Mouse (Mus musculus) left cerebral cortex, postnatal 25 days (tissue): ENCODE results near the gene Prop1. TPM values are rescaled to one million over a fixed set of nuclear protein-coding genes. Genes with fewer than 3 reads are reported as not detected.

Source experiments
- DNase-seq, 2 experiments: peaks; one replicate each; pipeline ENCODE4 v3.0.0; 2022; ENCODE audit warnings: low spot score in 2 of 2, mixed read lengths in 1 of 2
- intact Hi-C: fragments of 180-260 bp; cut with DNase I; formaldehyde crosslinking; loops from one replicate; pipeline ENCODE4 v1.15.1; 2025
- total RNA-seq, 2 experiments: library from RNA; stranded (reverse); gene quantifications; 2 replicates each; pipeline ENCODE4 v1.2.3; 2021

The Prop1 gene
- total RNA-seq: not detected

- no peak for DNase-seq
Observed at GRCm38 (mm10) chr11:50953665-50954064, at the start of gene Prop1. Gene Prop1, minus strand, starts transcription at chr11:50953765.

GRCm38 (mm10) chr11:51003296-51003695, 49.7 kb upstream of the Prop1 start, which contains the start of gene Olfr51:
Gene Olfr51, plus strand, starts transcription at chr11:51003596.
- intact Hi-C loops: no loop called here

More at GRCm38 (mm10) chr11:50953665-50954064, at the start of gene Prop1:
- intact Hi-C loops: no loop called here

GRCm38 (mm10) chr11:50981667-50982066, 28.1 kb upstream of the Prop1 start, which contains the start of gene Olfr1377:
Gene Olfr1377, plus strand, starts transcription at chr11:50981967.
- intact Hi-C loops: no loop called here
- no peak for DNase-seq

More at GRCm38 (mm10) chr11:51003296-51003695, 49.7 kb upstream of the Prop1 start, which contains the start of gene Olfr51:
- DNase-seq: no peak

- intact Hi-C loops: no loop called here
- DNase-seq: no peak
Observed at GRCm38 (mm10) chr11:50977216-50977615, 23.7 kb upstream of the Prop1 start.

GRCm38 (mm10) chr11:50966230-50966629, 12.7 kb upstream of the Prop1 start, which contains the start of gene Olfr1378:
Gene Olfr1378, plus strand, starts transcription at chr11:50966530.
- intact Hi-C loops: no loop called here
- DNase-seq: no peak

GRCm38 (mm10) chr11:50964886-50965285, 11.3 kb upstream of the Prop1 start:
- intact Hi-C loops: no loop called here
- DNase-seq: no peak

- DNase-seq: peak; percentile 17 to 39
- intact Hi-C loops: no loop called here
Observed at GRCm38 (mm10) chr11:50952290-50952689, 1.3 kb downstream of the Prop1 start.

- no peak for DNase-seq
- intact Hi-C loops: loop anchor here (5.0 kb wide), 2 partner anchors 109 to 594 kb away; no protein-coding TSS in a partner anchor
Observed at GRCm38 (mm10) chr11:50943506-50943905, 10.1 kb downstream of the Prop1 start, which contains the start of gene 4933414I15Rik. Gene 4933414I15Rik, minus strand, starts transcription at chr11:50943765.

- intact Hi-C loops: loop anchor here (5.0 kb wide), 2 partner anchors 110 to 595 kb away; no protein-coding TSS in a partner anchor
- no peak for DNase-seq
Observed at GRCm38 (mm10) chr11:50942386-50942785, 11.2 kb downstream of the Prop1 start.

- intact Hi-C loops: loop anchor here (1.0 to 5.0 kb wide), 4 partner anchors 94 to 598 kb away; no protein-coding TSS in a partner anchor
- peak; percentile 31 to 36 for DNase-seq
Observed at GRCm38 (mm10) chr11:50939621-50940366, 13.8 kb downstream of the Prop1 start.

- DNase-seq: no peak
- intact Hi-C loops: no loop called here
Observed at GRCm38 (mm10) chr11:50938435-50938834, 15.1 kb downstream of the Prop1 start.

GRCm38 (mm10) chr11:50932040-50932439, 21.5 kb downstream of the Prop1 start:
- DNase-seq: no peak
- intact Hi-C loops: loop anchor here (5.0 kb wide), 2 partner anchors 105 to 125 kb away; partner anchors contain the start of genes Zfp354a and Zfp354c

GRCm38 (mm10) chr11:50931451-50931866, 22.1 kb downstream of the Prop1 start, which contains the start of gene Zfp354b:
Gene Zfp354b, minus strand, starts transcription at chr11:50931633.
- intact Hi-C loops: loop anchor here (1.0 to 5.0 kb wide), 4 partner anchors 15 to 126 kb away; partner anchors contain the start of genes Zfp2, Zfp354a, Zfp354c and Zfp454

GRCm38 (mm10) chr11:50931021-50931420, 22.5 kb downstream of the Prop1 start:
- DNase-seq: no peak
- intact Hi-C loops: loop anchor here (1.0 to 5.0 kb wide), 4 partner anchors 15 to 126 kb away; partner anchors contain the start of genes Zfp2, Zfp354a, Zfp354c and Zfp454

More at GRCm38 (mm10) chr11:50931451-50931866, 22.1 kb downstream of the Prop1 start, which contains the start of gene Zfp354b:
- DNase-seq: peak; percentile 85 to 95

GRCm38 (mm10) chr11:50930469-50931014, 23.0 kb downstream of the Prop1 start:
- peak in 1 of 2 experiments; percentile 23 for DNase-seq
- intact Hi-C loops: loop anchor here (1.0 to 5.0 kb wide), 4 partner anchors 14 to 127 kb away; partner anchors contain the start of genes Zfp2, Zfp354a, Zfp354c and Zfp454

- intact Hi-C loops: loop anchor here (1.0 to 5.0 kb wide), 4 partner anchors 16 to 88 kb away; partner anchors contain the start of genes Zfp354b, Zfp354c, Zfp454 and Zfp879
- peak; percentile 94 to 97 for DNase-seq
Observed at GRCm38 (mm10) chr11:50915671-50916320, 37.8 kb downstream of the Prop1 start, which contains the start of gene Zfp2. Gene Zfp2, minus strand, starts transcription at chr11:50916165.

- intact Hi-C loops: no loop called here
- peak; percentile 5 to 60 for DNase-seq
Observed at GRCm38 (mm10) chr11:50914461-50914860, 39.1 kb downstream of the Prop1 start.

- intact Hi-C loops: no loop called here
- no peak for DNase-seq
Observed at GRCm38 (mm10) chr11:50913301-50913700, 40.3 kb downstream of the Prop1 start.

GRCm38 (mm10) chr11:50908136-50908535, 45.4 kb downstream of the Prop1 start:
- DNase-seq: peak; percentile 13 to 74
- intact Hi-C loops: no loop called here
